Mouse (Mus musculus): ENCODE measurements around the gene Phactr4.

DNA sequence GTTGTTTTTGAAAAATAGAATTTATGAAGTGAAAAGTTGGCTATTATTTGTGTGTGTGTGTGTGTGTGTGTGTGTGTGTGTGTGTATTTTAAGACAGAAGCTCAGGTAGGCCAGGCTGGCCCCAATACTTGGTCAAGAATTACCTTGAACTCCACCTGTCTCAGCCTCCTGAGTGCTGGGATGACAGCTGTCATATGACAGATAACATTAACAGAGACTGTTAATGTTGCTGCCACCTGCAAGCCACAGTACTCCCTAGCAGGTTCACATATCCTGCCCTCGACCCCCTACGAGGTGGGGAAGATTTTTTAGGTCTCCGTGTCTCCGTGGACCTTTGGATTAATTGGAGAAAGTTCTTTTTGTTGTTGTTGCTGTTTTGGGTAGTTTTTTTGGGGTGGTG lies 5.2 kb upstream of the Phactr4 start:
- TF ChIP-seq POLR2A (IDR thresholded peaks at IDR 0.05; ENCODE audit: extremely low read depth, insufficient read depth, low read length) = no peak
- no peak for TF ChIP-seq CTCF (IDR thresholded peaks at IDR 0.05; ENCODE audit: low read depth, low read length)

Data from liver, adult 2 months (tissue).